Mouse (Mus musculus) midbrain, postnatal 0 days (tissue): Measurements from ENCODE around the gene Cend1. TPM values are rescaled to one million over a fixed set of nuclear protein-coding genes. Genes with fewer than 3 reads are reported as not detected.
A peak's percentile ranks its signal among the peaks of the same experiment; 100 is the strongest.
"Not testable (repeated sequence)": the region's sequence is repeated elsewhere in the genome, so short reads cannot be mapped to it uniquely, and the experiment has no call there.

Experiments
- ATAC-seq: fragments of 200-750 bp; cut with Nextera tagmentation; 2 replicates; pipeline ENCODE4 v1.8.0; 2017; ENCODE audit warnings: moderate number of reproducible peaks, mild to moderate bottlenecking, moderate TSS enrichment, moderate library complexity; ENCODE audit not compliant: low FRiP score
- DNase-seq: peaks from one replicate; pipeline ENCODE4 v3.0.0-alpha.2; 2015; ENCODE audit warnings: low spot score
- H3K27ac ChIP-seq: fragments of 300-500 bp; sonication (generic); 2 replicates; pipeline ENCODE4 v1.5.1; 2014; ENCODE audit warnings: low read depth, mild to moderate bottlenecking, low read length, mixed read lengths
- H3K27me3 ChIP-seq: fragments of 300-500 bp; sonication (generic); 2 replicates; pipeline ENCODE4 v1.6.1; 2014; ENCODE audit warnings: low read length, control low read depth, mixed read lengths; ENCODE audit not compliant: insufficient read depth
- H3K36me3 ChIP-seq: fragments of 300-500 bp; sonication (generic); 2 replicates; pipeline ENCODE4 v1.6.1; 2014; ENCODE audit warnings: low read length, control low read depth, mixed read lengths; ENCODE audit not compliant: insufficient read depth
- H3K4me1 ChIP-seq: fragments of 300-500 bp; sonication (generic); 2 replicates; pipeline ENCODE4 v1.6.1; 2014; ENCODE audit warnings: mild to moderate bottlenecking, control low read depth, antibody characterized with exemption, low read length, mixed read lengths; ENCODE audit not compliant: insufficient read depth
- H3K4me2 ChIP-seq: fragments of 300-500 bp; sonication (generic); 2 replicates; pipeline ENCODE4 v1.6.1; 2014; ENCODE audit warnings: low read depth, mild to moderate bottlenecking, low read length, mixed read lengths; ENCODE audit not compliant: poor library complexity, severe bottlenecking
- H3K4me3 ChIP-seq: fragments of 300-500 bp; sonication (generic); 2 replicates; pipeline ENCODE4 v1.5.1; 2014; ENCODE audit warnings: low read depth, mild to moderate bottlenecking, low read length, moderate library complexity
- H3K9ac ChIP-seq: fragments of 300-500 bp; sonication (generic); replicated peaks from 2 replicates; pipeline ENCODE4 v1.6.1; 2014; ENCODE audit warnings: mild to moderate bottlenecking, low read length, moderate library complexity, mixed read lengths; ENCODE audit not compliant: poor library complexity, severe bottlenecking
- H3K9me3 ChIP-seq: fragments of 300-500 bp; sonication (generic); 2 replicates; pipeline ENCODE4 v1.6.1; 2016; ENCODE audit warnings: low read length, control low read depth
- CTCF ChIP-seq: IDR thresholded peaks from 2 replicates; pipeline ENCODE4 v1.5.1; 2016; ENCODE audit warnings: antibody characterized with exemption, mild to moderate bottlenecking
- WGBS: fragments of 180-500 bp; shearing (Covaris S2); extraction: QIAGEN DNeasy Blood & Tissue Kit; methylation state at CpG from one replicate; pipeline ENCODE4 v1.1.7; 2014; 5-methylcytosine and 5-hydroxymethylcytosine counted together
- polyA plus RNA-seq: library from polyadenylated mRNA; unstranded; fragments of >200 nt; fragmentation: Nextera tagmentation; extraction: Ambion mirVana; gene quantifications from 2 replicates; pipeline ENCODE4 v1.2.1, GENCODE M21; 2015
- total RNA-seq: library from RNA; depleted of rRNA; stranded (reverse); fragments of >200 nt; gene quantifications from 2 replicates; pipeline ENCODE4 v1.2.3, GENCODE M21; 2014

Gene Cend1
- total and polyA plus RNA-seq, 2 experiments from 2014 or later, result 194 to 195 TPM

DNA sequence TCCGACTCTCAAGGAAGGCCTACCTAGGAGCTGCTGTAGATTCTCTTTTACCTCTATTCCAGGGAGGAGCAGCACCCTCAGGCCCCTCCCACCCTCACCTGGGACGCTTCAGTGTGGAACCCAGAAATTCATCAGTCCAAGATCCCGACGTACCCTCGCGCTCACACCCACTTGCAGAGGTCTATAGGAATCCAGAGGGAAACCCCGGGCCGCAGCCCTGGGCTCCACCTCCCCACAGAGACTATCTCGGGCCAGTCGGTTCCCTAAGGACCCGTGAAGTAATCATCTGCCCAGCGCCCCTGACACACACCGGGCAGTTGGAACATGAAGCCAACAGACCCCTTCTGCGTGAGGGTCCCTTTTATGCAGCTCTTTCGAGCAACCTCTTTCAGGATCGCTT lies 16.0 kb downstream of the Cend1 start:
- Histone ChIP-seq H3K27ac (peak overlapping the region; percentile 86), H3K27me3 (no peaks in the 10 kb centered on the region), H3K9ac (peak overlapping the region; percentile 93), H3K9me3 (no peaks in the 10 kb centered on the region), H3K4me2 (peak overlapping the region; percentile 85), H3K4me1 (no peaks in the 10 kb centered on the region), H3K4me3 (peak overlapping the region; percentile 58), H3K36me3 (peaks cover 15% of the 10 kb centered on the region; the same call in 1 of the 2 replicates)
- 4% methylated on average over 16 of the region's 16 CpGs for WGBS
- ATAC-seq, result peak; percentile 18
- DNase-seq, result no peak
- TF ChIP-seq CTCF, result no peak

DNA sequence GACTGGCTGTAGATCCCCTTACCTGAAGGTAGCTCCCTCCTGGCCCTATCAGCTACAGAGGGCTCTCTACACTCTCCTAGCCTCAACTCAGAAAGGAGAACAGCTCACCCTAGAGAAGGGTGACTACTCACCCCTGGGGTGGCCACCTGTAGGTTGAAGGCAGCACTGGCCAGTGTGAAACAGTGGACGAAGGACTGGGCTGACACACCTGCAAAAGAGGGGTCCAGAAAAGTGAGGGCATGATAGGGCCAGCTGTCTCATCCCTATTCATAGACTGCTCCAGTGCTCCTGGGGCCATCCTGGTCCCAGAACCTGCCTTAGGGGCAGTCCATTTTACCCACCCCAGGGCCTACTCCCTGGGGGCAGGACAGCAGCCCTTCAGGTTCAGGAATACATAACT lies 17.6 kb downstream of the Cend1 start:
- Histone ChIP-seq H3K9me3 (no peaks in the 10 kb centered on the region), H3K9ac (no peak overlapping the region), H3K4me3 (no peak overlapping the region), H3K27me3 (no peaks in the 10 kb centered on the region), H3K4me2 (no peak overlapping the region), H3K36me3 (peaks cover 15% of the 10 kb centered on the region; the same call in 1 of the 2 replicates), H3K27ac (no peak overlapping the region), H3K4me1 (no peaks in the 10 kb centered on the region)
- WGBS, result 90% methylated on average over 1 of the region's 1 CpGs
- DNase-seq (no peak), ATAC-seq (no peak)
- TF ChIP-seq CTCF, result no peak

DNA sequence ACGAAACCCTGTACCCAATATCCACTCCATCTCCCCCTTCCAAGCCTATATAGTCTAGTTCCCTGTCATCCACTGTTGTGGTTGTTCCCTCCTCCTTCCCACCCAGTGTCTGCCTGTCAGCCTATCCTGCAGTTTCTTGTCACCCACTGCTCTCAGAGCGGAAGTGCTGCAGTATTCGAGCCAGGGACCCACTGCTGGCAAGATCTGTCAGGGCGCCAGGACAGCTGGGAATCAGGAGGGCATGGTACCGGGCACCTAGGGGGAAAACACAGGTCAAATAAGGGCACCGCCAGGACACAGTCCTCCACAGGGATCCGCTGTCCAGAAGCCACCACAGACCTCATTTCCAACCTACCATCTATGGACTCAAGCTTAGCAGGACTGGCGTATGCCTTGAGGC lies 18.7 kb downstream of the Cend1 start:
- no peak overlapping the region for H3K27ac ChIP-seq
- no peaks in the 10 kb centered on the region for H3K4me1 ChIP-seq
- WGBS, result 91% methylated on average over 8 of the region's 8 CpGs
- H3K27me3 ChIP-seq, result no peaks in the 10 kb centered on the region
- TF ChIP-seq CTCF, result no peak
- H3K4me3 ChIP-seq, result no peak overlapping the region
- peaks cover 15% of the 10 kb centered on the region; the same call in 1 of the 2 replicates for H3K36me3 ChIP-seq
- no peak overlapping the region for H3K9ac ChIP-seq
- no peak overlapping the region for H3K4me2 ChIP-seq
- ATAC-seq, result no peak
- H3K9me3 ChIP-seq, result no peaks in the 10 kb centered on the region
- DNase-seq, result no peak

GRCm38 (mm10) chr7:141408833-141409232 lies 20.5 kb downstream of the Cend1 start:
- DNase-seq, result peak; percentile 84
- peak; percentile 32; the same call in 1 of the 2 replicates for ATAC-seq

DNA sequence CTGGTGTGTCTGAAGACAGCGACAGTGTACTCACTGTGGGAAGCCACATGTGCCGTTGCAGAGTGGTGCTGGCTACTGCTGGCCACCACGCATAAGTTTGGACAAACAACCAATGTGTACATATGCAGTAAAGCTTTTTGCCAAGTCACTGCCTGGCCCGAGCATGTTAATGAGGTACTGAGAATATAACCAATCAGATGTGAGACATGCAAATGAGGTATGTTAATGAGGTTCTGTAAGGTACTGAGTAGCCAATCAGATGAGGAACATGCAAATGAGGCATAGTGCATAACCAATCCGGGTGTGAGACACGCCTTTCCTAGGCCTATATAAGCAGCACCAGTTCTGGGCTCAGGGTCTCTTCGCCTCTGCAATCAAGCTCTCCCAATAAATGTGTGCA lies 21.6 kb downstream of the Cend1 start:
- not testable (repeated sequence) for H3K4me3 ChIP-seq, H3K4me2 ChIP-seq, H3K4me1 ChIP-seq, DNase-seq, H3K27me3 ChIP-seq, ATAC-seq, H3K9me3 ChIP-seq, H3K27ac ChIP-seq, H3K9ac ChIP-seq
- 97% methylated on average over 7 of the region's 7 CpGs for WGBS
- H3K36me3 ChIP-seq, result peaks cover 15% of the 10 kb centered on the region

More at GRCm38 (mm10) chr7:141408833-141409232, 20.5 kb downstream of the Cend1 start:
- Histone ChIP-seq H3K27me3 (no peaks in the 10 kb centered on the region), H3K4me1 (no peaks in the 10 kb centered on the region), H3K4me3 (no peak overlapping the region), H3K27ac (no peak overlapping the region), H3K4me2 (no peak overlapping the region), H3K36me3 (peaks cover 15% of the 10 kb centered on the region; the same call in 1 of the 2 replicates), H3K9ac (0 out of 2 replicates have a peak overlapping the region, but pooled peaks have one; percentile 5), H3K9me3 (no peaks in the 10 kb centered on the region)
- TF ChIP-seq CTCF, result peak; percentile 89
- WGBS, result 6% methylated on average over 11 of the region's 11 CpGs

- DNase-seq (no peak), ATAC-seq (no peak)
- no peak overlapping the region for H3K4me3 ChIP-seq
- no peaks in the 10 kb centered on the region for H3K4me1 ChIP-seq
- H3K9ac ChIP-seq, result no peak overlapping the region
- H3K4me2 ChIP-seq, result no peak overlapping the region
- peaks cover 34% of the 10 kb centered on the region for H3K36me3 ChIP-seq
- TF ChIP-seq CTCF, result no peak
- no peaks in the 10 kb centered on the region for H3K27me3 ChIP-seq
- no peak overlapping the region for H3K27ac ChIP-seq
- no peaks in the 10 kb centered on the region for H3K9me3 ChIP-seq
- WGBS, result 85% methylated on average over 4 of the region's 4 CpGs
Observed at GRCm38 (mm10) chr7:141405466-141405865, 23.8 kb downstream of the Cend1 start.
